Mouse (Mus musculus) spleen, postnatal 36 days (tissue): ENCODE results near the gene Klhl10.

Experiments used
- DNase-seq, 2 experiments: peaks; one replicate each; pipeline ENCODE4 v3.0.0; 2022; ENCODE audit warnings: low spot score in 2 of 2, mixed read lengths in 1 of 2

Gene Klhl10

DNA sequence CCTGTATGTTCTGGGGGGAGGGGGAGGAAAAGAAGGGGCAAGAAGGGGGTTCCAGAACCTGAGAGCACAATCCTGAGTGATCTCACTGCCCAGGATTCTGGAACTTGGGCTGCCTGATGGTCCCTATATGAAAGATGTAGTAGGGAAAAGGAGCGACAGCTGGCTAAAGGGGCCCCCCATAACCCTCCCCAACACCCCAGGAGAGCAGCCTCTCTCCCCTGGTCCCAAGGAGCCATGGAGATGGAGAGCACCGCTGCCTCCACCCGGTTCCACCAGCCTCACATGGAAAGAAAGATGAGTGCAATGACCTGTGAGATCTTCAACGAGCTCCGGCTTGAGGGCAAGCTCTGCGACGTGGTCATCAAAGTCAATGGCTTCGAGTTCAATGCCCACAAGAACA, at the start of gene Klhl10, which contains the start of gene Nt5c3b:
TSS of gene Klhl10 (plus strand) at position 121 of the 400 bp plus-strand sequence.
TSS of gene Nt5c3b (minus strand) at position 12 of the 400 bp plus-strand sequence.
- no peak for DNase-seq

GRCm38 (mm10) chr11:100392958-100393357, 48.8 kb upstream of the Klhl10 start:
- DNase-seq: no peak

- no peak for DNase-seq
Measured at GRCm38 (mm10) chr11:100393733-100394132, 48.0 kb upstream of the Klhl10 start.

DNA sequence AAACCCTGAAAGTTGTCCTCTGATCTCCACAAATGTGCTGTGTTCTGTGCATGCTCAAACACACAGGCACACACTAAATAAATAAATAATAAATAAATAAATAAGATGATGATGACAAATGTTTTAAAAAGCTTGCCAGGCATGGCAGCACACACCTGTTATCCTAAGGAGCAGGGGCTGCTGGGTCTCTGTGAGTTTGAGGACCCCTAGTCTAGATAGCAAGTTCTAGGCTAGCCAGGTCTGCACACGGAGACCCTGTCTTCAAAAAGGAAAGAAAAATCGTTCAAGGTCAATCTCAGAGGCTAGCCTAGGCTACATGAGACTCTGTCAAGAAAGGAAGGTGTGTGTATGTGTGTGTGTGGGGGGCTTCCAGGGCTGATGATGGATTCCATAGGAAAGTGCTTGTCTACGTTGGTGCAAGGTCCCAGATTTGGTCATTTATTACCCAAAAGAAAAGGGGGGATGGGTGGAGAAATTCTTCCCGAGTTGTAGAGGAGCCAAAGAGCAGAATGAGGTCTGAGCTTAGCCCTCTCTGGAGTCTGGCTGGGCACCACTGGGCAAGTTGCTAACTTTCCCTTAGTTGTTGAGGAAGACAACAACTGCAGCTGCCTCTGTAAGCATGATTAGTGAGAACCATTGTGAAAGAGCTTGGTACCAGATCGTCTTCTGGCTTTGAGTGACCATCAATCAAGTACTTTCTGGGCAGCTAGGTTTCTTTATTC, 47.2 kb upstream of the Klhl10 start:
- DNase-seq: no peak

DNA sequence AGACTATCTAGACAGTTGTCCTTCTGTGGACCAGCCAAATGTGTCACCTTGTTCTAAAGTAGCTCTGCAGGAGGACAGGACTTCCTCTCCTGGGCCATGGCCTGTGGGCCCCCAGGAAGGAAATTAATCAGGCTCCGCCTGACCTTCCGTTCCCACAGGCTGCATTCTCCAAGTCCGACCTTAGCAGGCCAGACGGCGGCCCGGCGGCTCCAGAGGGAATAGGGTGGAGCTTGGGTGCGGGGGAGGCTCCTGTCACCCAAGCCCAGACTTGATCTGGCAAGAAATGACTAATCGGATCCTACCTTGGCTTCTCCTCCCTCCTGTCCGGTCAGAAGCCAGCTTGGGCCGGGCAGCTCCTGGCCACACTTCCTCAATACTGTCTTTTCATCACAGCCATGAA, 46.5 kb upstream of the Klhl10 start:
- no peak for DNase-seq

DNA sequence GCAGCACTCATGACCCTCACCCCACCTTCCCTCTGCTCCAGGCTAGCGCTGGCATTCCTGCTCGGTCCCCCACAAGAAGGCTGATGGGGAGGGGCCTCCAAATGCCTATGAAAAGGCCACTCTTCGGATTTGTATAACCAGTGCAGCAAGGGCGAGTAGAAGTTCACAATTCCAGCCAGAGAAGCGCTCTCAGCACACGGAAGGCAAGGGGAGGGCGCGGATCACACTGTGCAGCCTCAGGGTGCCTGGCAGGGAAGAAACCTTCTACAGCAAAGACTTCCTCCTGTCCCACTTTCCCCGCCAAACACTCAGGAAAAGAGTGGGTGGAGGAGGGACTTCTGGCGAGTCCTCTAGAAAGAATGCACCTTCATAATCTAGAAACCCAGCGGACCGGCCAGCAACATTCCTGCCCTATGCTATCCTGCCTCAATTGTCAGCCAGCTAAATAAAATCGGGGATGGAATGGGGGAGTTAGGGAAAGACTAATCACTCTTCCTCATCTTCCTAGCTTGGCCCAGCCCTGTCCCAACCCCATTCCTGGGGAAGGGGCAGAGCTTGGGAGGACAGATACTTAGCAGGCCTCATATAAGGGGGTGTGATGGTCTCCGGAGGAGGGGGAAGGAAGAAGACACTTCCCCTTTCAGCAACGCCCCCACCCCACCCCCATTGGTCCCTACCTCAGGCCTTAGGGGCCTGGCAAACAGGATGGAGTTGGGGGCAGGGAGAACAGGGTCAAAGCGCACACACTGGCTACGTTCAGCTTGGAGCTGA, 45.7 kb upstream of the Klhl10 start:
- no peak for DNase-seq

- DNase-seq: peak; percentile 50
Measured at GRCm38 (mm10) chr11:100396886-100397599, 44.7 kb upstream of the Klhl10 start.

DNA sequence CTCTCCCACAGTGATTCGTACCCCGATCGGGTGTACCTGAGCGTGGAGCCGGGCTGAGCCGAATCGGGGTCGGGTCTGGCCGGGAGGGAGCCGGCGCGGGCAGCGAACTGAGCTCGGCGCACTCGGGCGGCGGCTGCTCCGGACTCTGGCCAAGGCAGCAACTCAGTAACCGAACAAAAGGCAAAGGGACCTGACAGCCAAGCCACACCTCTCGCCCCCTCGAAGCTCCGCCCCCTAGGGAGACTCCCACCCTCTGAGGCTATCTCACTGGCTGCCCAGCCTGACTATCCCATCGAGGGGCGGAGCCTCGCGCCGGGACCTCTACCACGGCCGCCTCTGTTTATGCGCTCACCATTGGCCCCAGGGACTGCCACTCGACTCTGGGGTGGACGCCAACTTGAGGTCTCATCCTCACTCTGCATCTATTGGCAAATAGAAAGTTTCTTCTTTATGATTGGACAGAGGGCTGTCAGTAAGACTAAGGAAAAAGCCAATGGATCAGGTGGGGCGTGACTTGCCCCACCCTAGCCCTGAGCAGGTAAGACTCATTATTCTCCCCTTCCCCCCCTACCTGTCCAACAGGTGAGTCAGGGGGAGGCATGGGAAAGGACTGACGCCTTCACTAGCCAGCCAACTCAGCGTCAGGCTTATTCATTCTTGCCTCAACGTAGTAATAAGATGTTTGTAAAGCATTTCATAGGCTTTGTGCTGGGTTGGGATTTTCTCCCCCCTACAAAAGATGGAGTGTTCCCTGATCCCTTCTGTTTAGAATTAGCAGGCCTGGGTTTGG, 43.9 kb upstream of the Klhl10 start, which contains the start of gene Jup:
TSS of gene Jup (minus strand) at position 164 of the 790 bp plus-strand sequence.
- DNase-seq: peak; percentile 98

DNA sequence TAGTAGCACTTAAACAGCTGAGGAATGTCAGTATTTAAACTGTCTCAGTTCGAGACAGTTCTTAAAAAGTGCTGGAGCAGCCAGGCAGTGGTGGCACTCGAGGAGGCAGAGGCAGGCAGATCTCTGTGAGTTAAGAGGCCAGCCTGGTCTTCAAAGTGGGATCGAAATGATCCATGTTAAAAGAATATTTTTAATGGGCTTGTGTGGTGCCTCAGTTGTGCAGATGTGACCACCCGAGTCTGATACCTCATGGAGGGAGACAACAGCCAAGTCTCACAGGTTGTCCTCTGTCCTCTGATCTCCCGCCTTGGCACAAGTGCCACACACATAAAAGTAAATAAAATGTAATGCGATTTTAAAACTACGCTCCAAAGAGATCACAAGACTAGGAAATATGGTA, 43.2 kb upstream of the Klhl10 start:
- no peak for DNase-seq

GRCm38 (mm10) chr11:100399320-100399719, 42.4 kb upstream of the Klhl10 start:
- DNase-seq: peak; percentile 55 to 63

GRCm38 (mm10) chr11:100399727-100400538, 41.8 kb upstream of the Klhl10 start:
- DNase-seq: no peak

DNA sequence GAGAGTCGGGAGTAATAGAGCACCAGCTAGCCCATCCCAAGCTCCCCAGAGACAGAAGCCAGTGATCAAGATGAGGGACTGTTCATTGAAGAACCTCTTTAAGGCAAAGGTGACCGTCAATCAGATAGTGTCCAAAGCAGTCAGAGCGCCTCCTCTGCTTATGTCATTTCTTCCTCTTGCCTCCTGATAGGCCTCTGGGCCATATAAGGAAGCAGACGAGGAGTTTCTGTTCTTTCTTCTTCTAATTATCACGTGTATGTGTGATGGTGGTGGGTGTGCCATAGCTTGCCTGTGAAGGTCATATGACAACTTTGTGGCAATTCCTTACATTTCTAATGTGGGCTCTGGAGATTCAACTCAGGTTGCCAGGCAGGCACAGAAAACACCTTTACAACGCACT, 40.9 kb upstream of the Klhl10 start:
- DNase-seq: peak; percentile 17 to 22

- DNase-seq: no peak
Measured at GRCm38 (mm10) chr11:100402240-100402639, 39.5 kb upstream of the Klhl10 start.

DNA sequence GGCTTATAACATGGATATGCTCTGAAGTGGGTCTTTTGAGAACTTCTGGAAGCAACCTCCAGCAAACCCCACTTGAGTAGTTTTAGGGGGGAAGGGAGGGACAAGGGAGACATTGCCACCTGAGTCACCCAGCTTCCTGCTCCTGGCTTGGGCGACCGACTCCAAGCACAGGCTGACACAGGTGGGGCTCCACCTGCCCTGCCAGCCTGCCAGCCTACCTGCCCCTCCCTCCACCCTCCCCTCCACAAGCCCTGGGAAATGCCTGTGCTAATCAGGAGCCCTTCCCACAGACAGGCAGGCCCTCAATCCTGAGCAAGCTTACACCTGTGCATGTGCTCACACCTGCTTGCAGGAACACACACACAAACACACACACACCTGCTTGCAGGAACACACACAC, 39.0 kb upstream of the Klhl10 start:
- DNase-seq: no peak

DNA sequence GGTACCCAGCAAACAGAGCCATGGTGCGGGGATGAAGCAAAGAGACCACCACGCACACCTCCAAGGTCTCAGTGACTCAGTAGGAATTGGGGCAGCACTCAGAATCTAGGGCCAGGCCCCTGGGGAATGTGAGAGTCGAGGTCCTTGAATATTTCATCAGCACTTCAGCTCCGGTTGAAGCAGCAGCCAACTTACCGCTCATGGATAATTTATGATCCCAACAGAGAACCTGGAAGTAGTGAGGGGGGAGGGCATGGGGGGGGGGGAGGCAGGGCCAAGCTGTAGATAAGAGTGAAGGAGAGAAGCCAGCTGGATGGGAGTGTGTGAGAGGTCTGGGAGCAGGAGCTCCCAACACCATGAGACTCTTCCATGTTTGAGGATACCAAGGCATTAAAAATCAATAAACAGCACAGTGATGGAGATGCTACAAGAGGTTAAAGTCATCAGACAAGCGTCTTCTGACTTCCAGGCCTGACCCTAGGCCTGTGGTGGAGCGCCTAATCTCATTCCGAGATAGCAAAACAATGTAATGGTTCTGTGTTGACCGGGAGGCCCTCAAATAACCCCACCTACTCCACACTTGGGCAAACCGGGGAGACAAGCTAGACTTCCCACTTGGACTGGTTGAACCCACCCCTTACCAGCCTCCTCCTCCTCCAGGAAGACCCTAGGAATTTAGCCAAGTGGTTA, 38.1 kb upstream of the Klhl10 start:
- no peak for DNase-seq

DNA sequence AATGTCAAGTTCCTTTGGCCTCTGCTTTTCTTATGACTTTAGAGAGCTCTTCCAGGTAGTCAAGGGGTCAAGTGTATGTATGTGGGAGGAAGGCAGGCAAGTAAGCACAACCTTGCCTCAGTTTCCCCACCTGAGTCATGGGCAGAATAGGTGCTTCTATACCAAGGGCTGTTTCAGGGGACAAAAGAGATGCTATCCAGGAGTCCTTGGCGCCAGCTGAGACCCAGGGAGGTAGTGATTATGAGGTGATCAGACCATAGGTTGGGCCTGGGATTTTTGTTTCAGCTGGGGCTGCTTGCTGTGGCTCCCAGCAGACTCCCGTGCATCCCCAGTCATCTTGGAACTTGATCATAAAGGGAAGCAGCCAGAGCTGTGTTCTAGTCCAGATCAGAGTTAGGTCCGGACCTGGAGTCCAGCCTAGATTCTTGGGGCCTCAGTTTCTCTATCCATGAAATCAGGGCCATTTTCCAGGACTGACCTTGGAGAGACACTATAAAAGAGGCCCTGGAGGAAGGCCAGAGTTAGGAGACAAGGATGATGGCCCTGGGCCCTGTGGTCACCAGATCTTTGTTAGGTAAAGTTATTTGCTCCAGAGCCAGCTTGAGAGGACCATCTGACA, 37.2 kb upstream of the Klhl10 start:
- DNase-seq: no peak

DNA sequence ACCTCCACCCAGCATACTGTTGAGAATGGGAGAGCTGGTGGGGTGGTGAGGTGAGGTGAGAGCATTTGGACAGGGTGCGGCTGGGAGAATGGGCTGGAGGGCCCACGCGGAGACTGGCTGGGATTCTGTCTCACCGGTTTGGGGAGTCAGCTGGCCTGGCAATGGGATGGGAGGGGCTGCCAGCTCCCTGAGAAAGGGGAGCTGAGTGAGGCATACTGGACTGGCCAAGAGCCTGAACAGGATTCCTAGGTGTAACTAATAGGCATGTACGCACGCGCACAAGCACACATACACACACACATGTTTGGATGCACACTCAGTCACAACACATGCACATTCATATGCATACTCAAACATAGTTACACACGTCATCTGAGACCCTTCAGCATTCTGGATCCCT, 35.4 kb upstream of the Klhl10 start:
- DNase-seq: no peak

GRCm38 (mm10) chr11:100406995-100407705, 34.6 kb upstream of the Klhl10 start:
- no peak for DNase-seq
